Mouse (Mus musculus) heart, embryonic 13.5 days (tissue): ENCODE data around the gene Pkib. TPM values are rescaled to one million over a fixed set of nuclear protein-coding genes. Genes with fewer than 3 reads are reported as not detected.
A peak's percentile ranks its signal among the peaks of the same experiment; 100 is the strongest.

Experiments used
- ATAC-seq: fragments of 200-750 bp; cut with Nextera tagmentation; 2 replicates; pipeline ENCODE4 v1.8.0; 2017; ENCODE audit warnings: moderate TSS enrichment; ENCODE audit not compliant: insufficient number of reproducible peaks, low FRiP score, low TSS enrichment; ENCODE audit errors: extremely low read depth
- H3K27ac ChIP-seq: fragments of 300-500 bp; sonication (generic); replicated peaks from 2 replicates; pipeline ENCODE4 v1.5.1; 2015; ENCODE audit warnings: moderate library complexity, mild to moderate bottlenecking, inconsistent platforms
- H3K27me3 ChIP-seq: fragments of 300-500 bp; sonication (generic); replicated peaks from 2 replicates; pipeline ENCODE4 v1.6.1; 2015; ENCODE audit warnings: mild to moderate bottlenecking, inconsistent platforms
- H3K36me3 ChIP-seq: fragments of 300-500 bp; sonication (generic); 2 replicates; pipeline ENCODE4 v1.6.1; 2015; ENCODE audit warnings: mild to moderate bottlenecking, inconsistent platforms
- H3K4me1 ChIP-seq: fragments of 300-500 bp; sonication (generic); 2 replicates; pipeline ENCODE4 v1.6.1; 2015; ENCODE audit warnings: inconsistent platforms
- H3K4me2 ChIP-seq: fragments of 300-500 bp; sonication (generic); 2 replicates; pipeline ENCODE4 v1.6.1; 2015; ENCODE audit warnings: inconsistent platforms, mild to moderate bottlenecking, moderate library complexity
- H3K4me3 ChIP-seq: fragments of 300-500 bp; sonication (generic); 2 replicates; pipeline ENCODE4 v1.5.1; 2015; ENCODE audit warnings: moderate library complexity, mild to moderate bottlenecking, inconsistent platforms
- H3K9ac ChIP-seq: fragments of 300-500 bp; sonication (generic); 2 replicates; pipeline ENCODE4 v1.6.1; 2015; ENCODE audit warnings: inconsistent platforms, mild to moderate bottlenecking, moderate library complexity
- H3K9me3 ChIP-seq: fragments of 300-500 bp; sonication (generic); 2 replicates; pipeline ENCODE4 v1.6.1; 2016; ENCODE audit warnings: inconsistent platforms
- WGBS: fragments of 180-500 bp; shearing (Covaris S2); methylation state at CpG from one replicate; pipeline ENCODE4 v1.1.7; 2015; ENCODE audit warnings: mixed read lengths; 5-methylcytosine and 5-hydroxymethylcytosine counted together
- polyA plus RNA-seq: library from polyadenylated mRNA; unstranded; fragments of >200 nt; fragmentation: Nextera tagmentation; extraction: Ambion mirVana; gene quantifications from 2 replicates; pipeline ENCODE4 v1.2.1, GENCODE M21; 2015

The Pkib gene
- polyA plus RNA-seq: 2.3 and 2.4 TPM in 2 replicates

- peaks cover 12% of the 10 kb centered on the region for H3K27me3 ChIP-seq
- peak; percentile 63; the same call in 1 of the 2 replicates for ATAC-seq
- no peak within 1 kb of the TSS for H3K27ac ChIP-seq
- H3K36me3 ChIP-seq: no peaks in the 10 kb centered on the region
- H3K4me3 ChIP-seq: peak within 1 kb of the TSS; percentile 56
- H3K4me2 ChIP-seq: peak within 1 kb of the TSS; percentile 89
- 3% methylated on average over 40 of the region's 41 CpGs for WGBS
- H3K9me3 ChIP-seq: peaks cover 7% of the 10 kb centered on the region; the same call in 1 of the 2 replicates
- H3K4me1 ChIP-seq: peaks cover 13% of the 10 kb centered on the region; the same call in 1 of the 2 replicates
- peak within 1 kb of the TSS; percentile 73 for H3K9ac ChIP-seq
These were observed at the start of gene Pkib for GRCm38 (mm10) chr10:57631896-57632867. TSS of gene Pkib (plus strand) at chr10:57631981.

GRCm38 (mm10) chr10:57583927-57584326, 47.9 kb upstream of the Pkib start:
- Histone ChIP-seq H3K4me1 (no peaks in the 10 kb centered on the region), H3K4me3 (no peak overlapping the region), H3K9ac (no peak overlapping the region), H3K27ac (no peak overlapping the region), H3K27me3 (no peaks in the 10 kb centered on the region), H3K36me3 (no peaks in the 10 kb centered on the region), H3K4me2 (no peak overlapping the region), H3K9me3 (no peaks in the 10 kb centered on the region)
- no peak for ATAC-seq
- 32% methylated on average over 1 of the region's 1 CpGs for WGBS

GRCm38 (mm10) chr10:57594266-57594665, 37.5 kb upstream of the Pkib start:
- Histone ChIP-seq H3K4me3 (no peak overlapping the region), H3K9ac (no peak overlapping the region), H3K27me3 (no peaks in the 10 kb centered on the region), H3K4me1 (no peaks in the 10 kb centered on the region), H3K27ac (no peak overlapping the region), H3K36me3 (no peaks in the 10 kb centered on the region), H3K9me3 (no peaks in the 10 kb centered on the region), H3K4me2 (no peak overlapping the region)
- 66% methylated on average over 2 of the region's 2 CpGs for WGBS
- no peak for ATAC-seq

DNA sequence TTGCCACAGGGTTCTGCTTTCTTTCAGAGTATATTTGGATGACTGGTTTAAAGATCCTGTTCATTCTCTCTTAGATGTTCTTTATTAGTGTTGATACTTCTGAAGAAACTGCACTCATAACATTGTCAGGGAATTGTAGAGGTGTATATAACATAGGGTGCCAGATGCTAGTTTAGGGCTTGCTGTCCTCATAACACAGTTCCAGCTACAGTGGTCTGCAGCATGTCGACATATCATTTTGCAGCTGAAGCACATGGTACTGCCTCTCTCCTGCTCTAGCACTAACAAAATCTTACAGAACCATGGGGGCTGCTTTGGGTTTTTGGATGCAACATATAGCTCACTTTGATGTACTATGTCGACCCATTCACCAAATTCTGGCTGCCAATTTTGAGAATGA, 34.6 kb upstream of the Pkib start:
- H3K4me3 ChIP-seq: no peak overlapping the region
- no peak overlapping the region for H3K27ac ChIP-seq
- no peak overlapping the region for H3K9ac ChIP-seq
- no peaks in the 10 kb centered on the region for H3K36me3 ChIP-seq
- no peaks in the 10 kb centered on the region for H3K4me1 ChIP-seq
- no peak overlapping the region for H3K4me2 ChIP-seq
- 53% methylated on average over 2 of the region's 2 CpGs for WGBS
- H3K9me3 ChIP-seq: no peaks in the 10 kb centered on the region
- H3K27me3 ChIP-seq: no peaks in the 10 kb centered on the region
- ATAC-seq: no peak

- WGBS: 80% methylated on average over 4 of the region's 4 CpGs
These were observed 28.8 kb upstream of the Pkib start for GRCm38 (mm10) chr10:57602951-57603350.

GRCm38 (mm10) chr10:57623311-57623710, 8.5 kb upstream of the Pkib start:
- H3K27me3 ChIP-seq: no peaks in the 10 kb centered on the region
- H3K36me3 ChIP-seq: no peaks in the 10 kb centered on the region
- no peak; the same call in 1 of the 2 replicates for ATAC-seq
- no peak overlapping the region for H3K9ac ChIP-seq
- no peaks in the 10 kb centered on the region for H3K4me1 ChIP-seq
- 69% methylated on average over 10 of the region's 10 CpGs for WGBS
- H3K27ac ChIP-seq: no peak overlapping the region
- H3K4me3 ChIP-seq: no peak overlapping the region
- no peaks in the 10 kb centered on the region for H3K9me3 ChIP-seq
- no peak overlapping the region for H3K4me2 ChIP-seq

More at GRCm38 (mm10) chr10:57602951-57603350, 28.8 kb upstream of the Pkib start:
- H3K27ac ChIP-seq: no peak overlapping the region
- H3K27me3 ChIP-seq: no peaks in the 10 kb centered on the region
- H3K4me2 ChIP-seq: no peak overlapping the region
- no peaks in the 10 kb centered on the region for H3K36me3 ChIP-seq
- no peaks in the 10 kb centered on the region for H3K9me3 ChIP-seq
- H3K4me3 ChIP-seq: no peak overlapping the region
- ATAC-seq: no peak
- no peaks in the 10 kb centered on the region for H3K4me1 ChIP-seq
- no peak overlapping the region for H3K9ac ChIP-seq

DNA sequence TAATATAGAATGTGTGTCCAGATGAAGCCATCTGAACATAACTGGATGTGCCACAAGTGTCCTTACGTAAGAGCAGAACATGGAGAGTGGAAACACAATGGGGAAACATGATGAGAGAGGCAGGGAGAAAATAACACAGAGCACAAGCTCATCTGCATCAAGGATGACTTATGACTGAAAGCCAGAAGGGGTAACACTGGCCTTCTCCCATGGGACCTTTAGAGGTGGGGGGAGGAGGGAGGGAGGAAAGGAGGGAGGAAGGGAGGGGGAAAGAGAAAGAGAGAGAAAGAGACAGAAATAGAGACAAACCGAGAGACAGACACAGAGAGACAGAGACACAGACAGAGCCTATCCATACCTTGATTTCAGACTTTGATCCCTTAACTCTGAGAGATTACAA, 4.0 kb upstream of the Pkib start:
- peaks cover 7% of the 10 kb centered on the region; the same call in 1 of the 2 replicates for H3K9me3 ChIP-seq
- no peak overlapping the region for H3K4me2 ChIP-seq
- no peaks in the 10 kb centered on the region for H3K36me3 ChIP-seq
- H3K4me3 ChIP-seq: no peak overlapping the region
- WGBS: 68% methylated on average over 2 of the region's 2 CpGs
- H3K4me1 ChIP-seq: peaks cover 11% of the 10 kb centered on the region; the same call in 1 of the 2 replicates
- ATAC-seq: no peak
- no peak overlapping the region for H3K9ac ChIP-seq
- peaks cover 9% of the 10 kb centered on the region for H3K27me3 ChIP-seq
- no peak overlapping the region for H3K27ac ChIP-seq

DNA sequence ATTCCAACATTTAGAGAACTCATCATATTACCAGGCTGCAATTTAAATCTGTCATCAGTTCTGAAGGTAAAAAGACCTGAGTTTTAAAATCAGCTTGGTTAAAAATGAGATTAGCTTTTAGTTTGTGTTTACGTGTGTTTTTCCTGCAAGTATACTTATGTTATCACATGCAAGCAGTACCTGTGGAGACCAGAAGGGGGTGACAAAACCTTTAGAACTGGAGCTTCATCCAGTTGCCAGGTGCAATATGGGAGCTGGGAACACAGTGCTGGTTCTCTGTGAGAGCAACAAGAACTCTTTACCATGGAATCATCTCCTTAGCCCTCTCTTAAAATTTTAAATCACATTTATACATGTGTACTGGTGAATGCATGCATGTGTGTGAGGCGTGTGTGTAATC, 1.2 kb upstream of the Pkib start:
- WGBS: 94% methylated on average over 2 of the region's 2 CpGs
- Histone ChIP-seq H3K27me3 (peaks cover 12% of the 10 kb centered on the region), H3K27ac (no peak overlapping the region), H3K4me1 (peaks cover 11% of the 10 kb centered on the region; the same call in 1 of the 2 replicates), H3K4me3 (no peak overlapping the region), H3K36me3 (no peaks in the 10 kb centered on the region), H3K4me2 (no peak overlapping the region), H3K9ac (no peak overlapping the region), H3K9me3 (peaks cover 7% of the 10 kb centered on the region; the same call in 1 of the 2 replicates)
- ATAC-seq: no peak

- WGBS: 75% methylated on average over 4 of the region's 4 CpGs
- H3K4me1 ChIP-seq: peaks cover 20% of the 10 kb centered on the region; the same call in 1 of the 2 replicates
- peak overlapping the region; percentile 89 for H3K4me2 ChIP-seq
- no peak for ATAC-seq
- no peaks in the 10 kb centered on the region for H3K36me3 ChIP-seq
- no peak overlapping the region for H3K9ac ChIP-seq
- peaks cover 12% of the 10 kb centered on the region for H3K27me3 ChIP-seq
- no peak overlapping the region for H3K27ac ChIP-seq
- no peak overlapping the region for H3K4me3 ChIP-seq
- peaks cover 7% of the 10 kb centered on the region; the same call in 1 of the 2 replicates for H3K9me3 ChIP-seq
These were observed 1.1 kb downstream of the Pkib start for GRCm38 (mm10) chr10:57632868-57633240.

GRCm38 (mm10) chr10:57636970-57637369, 5.2 kb downstream of the Pkib start:
- Histone ChIP-seq H3K4me2 (no peak overlapping the region), H3K4me1 (peaks cover 18% of the 10 kb centered on the region; the same call in 1 of the 2 replicates), H3K9me3 (no peaks in the 10 kb centered on the region), H3K9ac (no peak overlapping the region), H3K4me3 (no peak overlapping the region), H3K27ac (no peak overlapping the region), H3K27me3 (peaks cover 11% of the 10 kb centered on the region), H3K36me3 (no peaks in the 10 kb centered on the region)
- 17% methylated on average over 4 of the region's 4 CpGs for WGBS
- no peak for ATAC-seq

DNA sequence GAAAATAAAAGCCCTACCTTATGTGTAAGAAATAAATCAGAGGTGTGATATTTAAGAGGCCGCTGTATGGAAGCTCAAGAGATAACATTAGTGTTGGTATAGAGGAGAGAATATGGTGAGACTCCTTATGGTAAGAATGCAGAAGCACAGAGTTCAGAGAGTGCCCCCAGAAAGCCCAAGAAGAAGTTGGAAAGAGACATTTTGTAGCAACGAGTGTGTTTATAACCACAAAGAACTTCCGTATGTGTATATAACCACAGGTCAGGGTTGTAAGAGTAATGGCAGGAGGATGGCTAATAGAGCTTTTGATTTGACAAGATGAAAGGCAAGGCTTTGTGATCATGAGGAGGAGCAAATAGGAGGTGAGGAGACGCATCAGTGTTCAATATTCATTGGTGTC, 6.5 kb downstream of the Pkib start:
- 84% methylated on average over 4 of the region's 4 CpGs for WGBS
- Histone ChIP-seq H3K27ac (no peak overlapping the region), H3K9me3 (no peaks in the 10 kb centered on the region), H3K4me1 (peaks cover 11% of the 10 kb centered on the region; the same call in 1 of the 2 replicates), H3K4me2 (no peak overlapping the region), H3K27me3 (no peaks in the 10 kb centered on the region; the same call in 1 of the 2 replicates), H3K4me3 (no peak overlapping the region), H3K36me3 (no peaks in the 10 kb centered on the region), H3K9ac (no peak overlapping the region)
- no peak for ATAC-seq
